Mouse (Mus musculus) adrenal gland, adult 18-20 months (tissue): Measurements from ENCODE around the gene Olfr1451. TPM values are rescaled to one million over a fixed set of nuclear protein-coding genes. Genes with fewer than 3 reads are reported as not detected.
"Not testable (repeated sequence)": the region's sequence is repeated elsewhere in the genome, so short reads cannot be mapped to it uniquely, and the experiment has no call there.

Source experiments
- DNase-seq, 2 experiments: peaks; one replicate each; pipeline ENCODE4 v3.0.0; 2021 to 2022; ENCODE audit warnings: low spot score in 2 of 2
- long read RNA-seq, 2 experiments: library from polyadenylated mRNA; stranded (forward); transcript quantifications; one replicate each; pipeline ENCODE4 v2.0.0; 2021
- total RNA-seq, 2 experiments: library from RNA; stranded (reverse); gene quantifications; 1 replicate in 1 of 2; 2 replicates in 1 of 2; pipeline ENCODE4 v1.2.3; 2021

The Olfr1451 gene
- total RNA-seq = not detected
- long read RNA-seq, experiment 1 = 0 reads
- long read RNA-seq, experiment 2 = 0 reads

GRCm38 (mm10) chr19:12994714-12995113 lies at the start of gene Olfr1451:
Olfr1451 (plus strand) TSS chr19:12995014.
- no peak for DNase-seq

GRCm38 (mm10) chr19:12949958-12950357 lies 44.9 kb upstream of the Olfr1451 start, which contains the start of gene Olfr1450:
Olfr1450 (plus strand) TSS chr19:12950258.
- no peak for DNase-seq

GRCm38 (mm10) chr19:12970082-12970481 lies 24.7 kb upstream of the Olfr1451 start:
- not testable (repeated sequence) for DNase-seq

- DNase-seq = not testable (repeated sequence)
These were observed 2.5 kb upstream of the Olfr1451 start for GRCm38 (mm10) chr19:12992316-12992715.

GRCm38 (mm10) chr19:13028227-13028626 lies 33.4 kb downstream of the Olfr1451 start, which contains the start of gene Olfr1453:
Olfr1453 (minus strand) TSS chr19:13028327.
- DNase-seq = no peak

Other genes starting within 250 kb of the Olfr1451 start
- 1 to 10 TPM; 2.2 to 2.5 TPM for gene Cntf, start 229.4 kb upstream of the Olfr1451 start, total RNA-seq
- 10 to 100 TPM; 79.5 to 80.1 TPM for gene Zfp91, start 198.9 kb upstream of the Olfr1451 start, total RNA-seq
- gene Lpxn, start 198.8 kb upstream of the Olfr1451 start, total RNA-seq = 1 to 10 TPM; 2.1 to 4.1 TPM
- not detected for gene Gm5244, start 148.3 kb upstream of the Olfr1451 start, total RNA-seq
- gene Olfr1444, start 137.7 kb upstream of the Olfr1451 start, total RNA-seq = not detected
- not detected for gene Olfr1445, start 111.2 kb upstream of the Olfr1451 start, total RNA-seq
- not detected for gene Olfr1446, start 101.5 kb upstream of the Olfr1451 start, total RNA-seq
- not detected for gene Olfr1447, start 91.3 kb upstream of the Olfr1451 start, total RNA-seq
- not detected for gene Olfr1448, start 70.6 kb upstream of the Olfr1451 start, total RNA-seq
- gene Olfr1449, start 64.2 kb upstream of the Olfr1451 start, total RNA-seq = not detected
- gene Olfr1450, start 44.8 kb upstream of the Olfr1451 start, total RNA-seq = not detected
- not detected for gene Olfr1453, start 33.3 kb downstream of the Olfr1451 start, total RNA-seq
- gene Olfr1454, start 65.6 kb downstream of the Olfr1451 start, total RNA-seq = not detected
- gene Olfr1457, start 102.9 kb downstream of the Olfr1451 start, total RNA-seq = not detected
- not detected for gene Olfr1458, start 111.8 kb downstream of the Olfr1451 start, total RNA-seq
- gene Olfr1459, start 154.5 kb downstream of the Olfr1451 start, total RNA-seq = under 1 TPM; 0.03 TPM
- gene Olfr1461, start 168.0 kb downstream of the Olfr1451 start, total RNA-seq = not detected
- not detected for gene Olfr1462, start 190.7 kb downstream of the Olfr1451 start, total RNA-seq
- not detected for gene Olfr1463, start 236.3 kb downstream of the Olfr1451 start, total RNA-seq